Mouse (Mus musculus) kidney, postnatal 4 days (tissue): Measurements from ENCODE around the gene Tnni3k.

ENCODE experiments used
- DNase-seq, 2 experiments: peaks; one replicate each; pipeline ENCODE4 v3.0.0; 2021; ENCODE audit warnings: mixed read lengths in 2 of 2

Gene Tnni3k

GRCm38 (mm10) chr3:155055231-155055916 lies at the start of gene Tnni3k:
Tnni3k (minus strand) TSS chr3:155055407.
- no peak for DNase-seq

GRCm38 (mm10) chr3:155099266-155099665 lies 44.1 kb upstream of the Tnni3k start:
- DNase-seq: no peak

GRCm38 (mm10) chr3:155093116-155093956 lies 38.1 kb upstream of the Tnni3k start, which contains the start of the genes Fpgt and Lrriq3:
Fpgt (minus strand) TSS chr3:155093403.
Lrriq3 (plus strand) TSS chr3:155093434.
- peak; percentile 91 to 95 for DNase-seq

GRCm38 (mm10) chr3:155092081-155092480 lies 36.9 kb upstream of the Tnni3k start:
- DNase-seq: no peak

- DNase-seq: no peak
Measured at GRCm38 (mm10) chr3:155077908-155078307, 22.7 kb upstream of the Tnni3k start.

GRCm38 (mm10) chr3:155059449-155059822 lies 4.2 kb upstream of the Tnni3k start:
- no peak for DNase-seq

- DNase-seq: no peak
Measured at GRCm38 (mm10) chr3:155058800-155059448, 3.7 kb upstream of the Tnni3k start.

- no peak for DNase-seq
Measured at GRCm38 (mm10) chr3:155057566-155057965, 2.4 kb upstream of the Tnni3k start.

GRCm38 (mm10) chr3:155056606-155057005 lies 1.4 kb upstream of the Tnni3k start:
- DNase-seq: no peak

- DNase-seq: no peak
Measured at GRCm38 (mm10) chr3:155053189-155053588, 2.0 kb downstream of the Tnni3k start.

GRCm38 (mm10) chr3:155052021-155052420 lies 3.2 kb downstream of the Tnni3k start:
- no peak for DNase-seq

GRCm38 (mm10) chr3:155039012-155039836 lies 16.0 kb downstream of the Tnni3k start:
- DNase-seq: no peak

- DNase-seq: no peak
Measured at GRCm38 (mm10) chr3:155034323-155034722, 20.9 kb downstream of the Tnni3k start.

GRCm38 (mm10) chr3:155030200-155030599 lies 25.0 kb downstream of the Tnni3k start:
- DNase-seq: no peak

- DNase-seq: no peak
Measured at GRCm38 (mm10) chr3:155002781-155003180, 52.4 kb downstream of the Tnni3k start.

GRCm38 (mm10) chr3:155001056-155001455 lies 54.2 kb downstream of the Tnni3k start:
- DNase-seq: no peak

- no peak for DNase-seq
Measured at GRCm38 (mm10) chr3:154992678-154993077, 62.5 kb downstream of the Tnni3k start.

- DNase-seq: peak; percentile 54 to 58
Measured at GRCm38 (mm10) chr3:154979101-154979500, 76.1 kb downstream of the Tnni3k start.

GRCm38 (mm10) chr3:154971626-154972025 lies 83.6 kb downstream of the Tnni3k start:
- no peak for DNase-seq

- no peak for DNase-seq
Measured at GRCm38 (mm10) chr3:154970981-154971380, 84.2 kb downstream of the Tnni3k start.

- DNase-seq: no peak
Measured at GRCm38 (mm10) chr3:154961284-154961683, 93.9 kb downstream of the Tnni3k start.

- DNase-seq: no peak
Measured at GRCm38 (mm10) chr3:154953088-154953487, 102.1 kb downstream of the Tnni3k start.

GRCm38 (mm10) chr3:154949551-154949950 lies 105.7 kb downstream of the Tnni3k start:
- DNase-seq: no peak
